Mouse (Mus musculus): ENCODE results near the gene Dact1. TPM values are rescaled to one million over a fixed set of nuclear protein-coding genes. Genes with fewer than 3 reads are reported as not detected.

Gene Dact1
- polyA plus RNA-seq, 1 experiment, result 4.0 TPM

- no peak for DNase-seq
- H3K27ac ChIP-seq (ENCODE audit: insufficient read depth, low read depth, low read length), result peak overlapping the region; percentile 11
- H3K36me3 ChIP-seq (ENCODE audit: control insufficient read depth, insufficient read depth, low read length), result no peaks in the 10 kb centered on the region
- H3K4me1 ChIP-seq (ENCODE audit: control insufficient read depth, insufficient read depth, low read length), result peaks cover 6% of the 10 kb centered on the region; the same call in 1 of the 2 replicates
- WGBS, result 39% methylated on average over 10 of the region's 10 CpGs
- H3K27me3 ChIP-seq (replicated peaks; ENCODE audit: control insufficient read depth, insufficient read depth, low read length), result no peaks in the 10 kb centered on the region
- H3K4me3 ChIP-seq (ENCODE audit: insufficient read depth, low read depth, low read length), result no peak overlapping the region
- TF ChIP-seq CTCF (conservative IDR thresholded peaks at IDR 0.05; ENCODE audit: insufficient read depth, insufficient read length, low read depth, low read length), result no peak
- no peak for TF ChIP-seq POLR2A (IDR thresholded peaks at IDR 0.05; ENCODE audit: low read depth, low read length)
These were observed 45.0 kb downstream of the Dact1 start for GRCm38 (mm10) chr12:71354656-71355055.

- Histone ChIP-seq H3K27ac (ENCODE audit: insufficient read depth, low read depth, low read length) (peak overlapping the region; percentile 80), H3K36me3 (ENCODE audit: control insufficient read depth, insufficient read depth, low read length) (no peaks in the 10 kb centered on the region), H3K27me3 (replicated peaks; ENCODE audit: control insufficient read depth, insufficient read depth, low read length) (no peaks in the 10 kb centered on the region), H3K4me1 (ENCODE audit: control insufficient read depth, insufficient read depth, low read length) (peaks cover 6% of the 10 kb centered on the region; the same call in 1 of the 2 replicates), H3K4me3 (ENCODE audit: insufficient read depth, low read depth, low read length) (no peak overlapping the region)
- peak; percentile 88 for DNase-seq
- TF ChIP-seq POLR2A (IDR thresholded peaks at IDR 0.05; ENCODE audit: low read depth, low read length), result no peak
- no peak for TF ChIP-seq CTCF (conservative IDR thresholded peaks at IDR 0.05; ENCODE audit: insufficient read depth, insufficient read length, low read depth, low read length)
- WGBS, result 28% methylated on average over 3 of the region's 3 CpGs
These were observed 45.4 kb downstream of the Dact1 start for GRCm38 (mm10) chr12:71355092-71355491.

- no peak for DNase-seq
- 93% methylated on average over 7 of the region's 7 CpGs for WGBS
- H3K4me1 ChIP-seq (ENCODE audit: control insufficient read depth, insufficient read depth, low read length), result peaks cover 4% of the 10 kb centered on the region; the same call in 1 of the 2 replicates
- no peaks in the 10 kb centered on the region for H3K36me3 ChIP-seq (ENCODE audit: control insufficient read depth, insufficient read depth, low read length)
- H3K4me3 ChIP-seq (ENCODE audit: insufficient read depth, low read depth, low read length), result no peak overlapping the region
- TF ChIP-seq CTCF (conservative IDR thresholded peaks at IDR 0.05; ENCODE audit: insufficient read depth, insufficient read length, low read depth, low read length) (no peak), POLR2A (IDR thresholded peaks at IDR 0.05; ENCODE audit: low read depth, low read length) (no peak)
- no peak overlapping the region for H3K27ac ChIP-seq (ENCODE audit: insufficient read depth, low read depth, low read length)
- no peaks in the 10 kb centered on the region for H3K27me3 ChIP-seq (replicated peaks; ENCODE audit: control insufficient read depth, insufficient read depth, low read length)
These were observed 51.9 kb downstream of the Dact1 start for GRCm38 (mm10) chr12:71361616-71362015.

- H3K4me1 ChIP-seq (ENCODE audit: control insufficient read depth, insufficient read depth, low read length), result peaks cover 4% of the 10 kb centered on the region; the same call in 1 of the 2 replicates
- TF ChIP-seq CTCF (conservative IDR thresholded peaks at IDR 0.05; ENCODE audit: insufficient read depth, insufficient read length, low read depth, low read length) (no peak), POLR2A (IDR thresholded peaks at IDR 0.05; ENCODE audit: low read depth, low read length) (no peak)
These were observed 52.7 kb downstream of the Dact1 start for GRCm38 (mm10) chr12:71362425-71362824.

GRCm38 (mm10) chr12:71364106-71364505, 54.4 kb downstream of the Dact1 start:
- 69% methylated on average over 7 of the region's 7 CpGs for WGBS
- H3K27me3 ChIP-seq (replicated peaks; ENCODE audit: control insufficient read depth, insufficient read depth, low read length), result no peaks in the 10 kb centered on the region
- TF ChIP-seq CTCF (conservative IDR thresholded peaks at IDR 0.05; ENCODE audit: insufficient read depth, insufficient read length, low read depth, low read length), result no peak
- no peak for TF ChIP-seq POLR2A (IDR thresholded peaks at IDR 0.05; ENCODE audit: low read depth, low read length)
- DNase-seq, result no peak
- H3K36me3 ChIP-seq (ENCODE audit: control insufficient read depth, insufficient read depth, low read length), result no peaks in the 10 kb centered on the region
- peaks cover 8% of the 10 kb centered on the region for H3K4me1 ChIP-seq (ENCODE audit: control insufficient read depth, insufficient read depth, low read length)
- no peak overlapping the region for H3K27ac ChIP-seq (ENCODE audit: insufficient read depth, low read depth, low read length)
- no peak overlapping the region for H3K4me3 ChIP-seq (ENCODE audit: insufficient read depth, low read depth, low read length)

More at GRCm38 (mm10) chr12:71362425-71362824, 52.7 kb downstream of the Dact1 start:
- Histone ChIP-seq H3K27ac (ENCODE audit: insufficient read depth, low read depth, low read length) (no peak overlapping the region), H3K4me3 (ENCODE audit: insufficient read depth, low read depth, low read length) (no peak overlapping the region), H3K27me3 (replicated peaks; ENCODE audit: control insufficient read depth, insufficient read depth, low read length) (no peaks in the 10 kb centered on the region), H3K36me3 (ENCODE audit: control insufficient read depth, insufficient read depth, low read length) (no peaks in the 10 kb centered on the region)
- 39% methylated on average over 8 of the region's 8 CpGs for WGBS
- no peak for DNase-seq

- H3K4me1 ChIP-seq (ENCODE audit: control insufficient read depth, insufficient read depth, low read length), result peaks cover 8% of the 10 kb centered on the region
- H3K36me3 ChIP-seq (ENCODE audit: control insufficient read depth, insufficient read depth, low read length), result no peaks in the 10 kb centered on the region
- WGBS, result 55% methylated on average over 3 of the region's 3 CpGs
- no peak overlapping the region for H3K4me3 ChIP-seq (ENCODE audit: insufficient read depth, low read depth, low read length)
- DNase-seq, result no peak
- H3K27ac ChIP-seq (ENCODE audit: insufficient read depth, low read depth, low read length), result no peak overlapping the region
- no peaks in the 10 kb centered on the region for H3K27me3 ChIP-seq (replicated peaks; ENCODE audit: control insufficient read depth, insufficient read depth, low read length)
- TF ChIP-seq CTCF (conservative IDR thresholded peaks at IDR 0.05; ENCODE audit: insufficient read depth, insufficient read length, low read depth, low read length), result no peak
- no peak for TF ChIP-seq POLR2A (IDR thresholded peaks at IDR 0.05; ENCODE audit: low read depth, low read length)
These were observed 54.8 kb downstream of the Dact1 start for GRCm38 (mm10) chr12:71364531-71364930.

- Histone ChIP-seq H3K36me3 (ENCODE audit: control insufficient read depth, insufficient read depth, low read length) (no peaks in the 10 kb centered on the region), H3K4me3 (ENCODE audit: insufficient read depth, low read depth, low read length) (no peak overlapping the region), H3K27ac (ENCODE audit: insufficient read depth, low read depth, low read length) (peak overlapping the region; percentile 37; the same call in 1 of the 2 replicates), H3K27me3 (replicated peaks; ENCODE audit: control insufficient read depth, insufficient read depth, low read length) (no peaks in the 10 kb centered on the region), H3K4me1 (ENCODE audit: control insufficient read depth, insufficient read depth, low read length) (peaks cover 8% of the 10 kb centered on the region)
- no peak for DNase-seq
- WGBS, result 53% methylated on average over 7 of the region's 7 CpGs
- TF ChIP-seq POLR2A (IDR thresholded peaks at IDR 0.05; ENCODE audit: low read depth, low read length) (no peak), CTCF (conservative IDR thresholded peaks at IDR 0.05; ENCODE audit: insufficient read depth, insufficient read length, low read depth, low read length) (no peak)
These were observed 55.5 kb downstream of the Dact1 start for GRCm38 (mm10) chr12:71365208-71365607.
